Mouse (Mus musculus) kidney, postnatal 14 days (tissue): ENCODE measurements around the gene Uggt1.
A peak's percentile ranks its signal among the peaks of the same experiment; 100 is the strongest.

ENCODE experiments used
- DNase-seq: peaks from one replicate; pipeline ENCODE4 v3.0.0; 2022; ENCODE audit warnings: mixed read lengths

The Uggt1 gene

DNA sequence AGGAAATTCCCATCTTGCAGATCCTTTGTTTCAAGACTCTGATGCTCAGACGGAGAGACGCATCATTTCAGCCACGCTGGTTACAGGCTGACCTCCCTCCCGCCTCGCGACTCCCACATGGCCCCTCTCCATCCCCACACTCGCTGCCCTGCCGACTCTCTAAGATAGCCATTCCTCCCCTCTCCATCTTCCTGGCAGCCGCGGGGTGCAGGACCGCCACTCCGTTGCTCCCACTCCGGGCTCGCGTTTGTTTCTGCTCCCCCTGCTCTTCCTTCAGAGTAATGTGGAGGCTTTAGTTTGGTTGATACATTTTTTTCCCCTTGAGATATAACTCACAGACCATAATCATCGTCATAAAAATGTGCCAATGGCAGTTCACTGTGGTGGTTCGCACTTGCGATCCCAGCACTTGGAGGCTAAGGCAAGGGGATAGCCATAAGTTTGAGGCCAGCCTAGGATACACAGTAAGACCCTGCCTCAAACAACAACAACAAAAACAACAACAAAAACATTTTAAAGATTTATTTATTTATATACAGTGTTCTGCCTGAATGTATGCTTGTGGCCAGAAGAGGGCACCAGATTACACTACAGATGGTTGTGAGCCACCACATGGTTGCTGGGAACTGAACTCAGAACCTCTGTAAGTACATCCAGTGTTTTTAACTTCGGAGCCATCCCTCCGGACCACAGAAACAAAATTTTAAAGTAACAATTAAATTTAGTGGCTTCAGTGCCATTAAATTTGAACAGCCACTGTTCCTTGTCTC, 11.5 kb upstream of the Uggt1 start:
- DNase-seq = no peak

- peak; percentile 77 for DNase-seq
Observed at GRCm38 (mm10) chr1:36254635-36255360, 10.3 kb upstream of the Uggt1 start.

- DNase-seq = peak; percentile 81
Observed at GRCm38 (mm10) chr1:36252791-36253190, 8.3 kb upstream of the Uggt1 start.

DNA sequence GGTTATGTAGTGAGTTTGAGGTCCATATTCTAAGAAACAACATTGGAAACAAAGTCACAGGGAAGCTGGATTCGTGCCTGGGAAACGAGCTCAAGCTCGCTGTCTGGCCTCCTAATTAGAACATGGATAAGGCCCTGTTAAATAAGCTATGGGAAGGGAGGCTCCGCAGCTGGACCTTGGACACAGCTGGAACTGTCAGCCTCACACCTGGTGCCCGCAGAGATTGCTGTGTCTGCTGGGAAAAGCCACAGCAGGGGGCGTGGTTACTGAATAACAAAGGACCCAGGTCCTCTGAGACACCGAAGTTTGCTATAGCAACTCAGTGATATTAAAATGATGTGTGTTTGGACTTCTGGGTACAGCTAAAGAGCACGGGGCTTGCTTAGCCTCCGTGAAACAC, 6.9 kb upstream of the Uggt1 start:
- DNase-seq = no peak

- DNase-seq = no peak
Observed at GRCm38 (mm10) chr1:36246688-36247087, 2.2 kb upstream of the Uggt1 start.

GRCm38 (mm10) chr1:36244828-36245215, 302 bp upstream of the Uggt1 start:
- no peak for DNase-seq

- no peak for DNase-seq
Observed at GRCm38 (mm10) chr1:36243447-36244057, 968 bp downstream of the Uggt1 start.

- DNase-seq = no peak
Observed at GRCm38 (mm10) chr1:36241903-36242429, 2.6 kb downstream of the Uggt1 start.

GRCm38 (mm10) chr1:36240176-36240575, 4.3 kb downstream of the Uggt1 start:
- DNase-seq = no peak

DNA sequence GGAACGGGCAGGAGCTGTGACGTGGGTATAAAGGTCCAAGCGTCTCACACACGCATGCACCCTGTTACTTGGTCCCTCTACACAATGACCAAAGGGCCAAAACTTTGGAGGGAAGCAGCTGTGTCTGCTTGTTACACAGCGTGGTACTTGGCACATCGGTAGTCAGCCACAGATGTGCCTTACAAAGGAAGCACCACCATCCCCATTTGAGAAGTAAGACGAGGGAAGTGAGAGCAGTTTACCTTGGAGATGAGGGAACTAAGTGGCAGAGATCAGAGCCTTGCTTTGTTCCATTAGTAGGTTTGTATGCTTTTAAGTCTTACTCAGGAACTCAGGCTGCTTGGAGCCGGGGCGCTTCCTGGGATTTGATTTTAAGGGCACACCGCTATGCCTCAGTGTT, 5.1 kb downstream of the Uggt1 start:
- DNase-seq = no peak

DNA sequence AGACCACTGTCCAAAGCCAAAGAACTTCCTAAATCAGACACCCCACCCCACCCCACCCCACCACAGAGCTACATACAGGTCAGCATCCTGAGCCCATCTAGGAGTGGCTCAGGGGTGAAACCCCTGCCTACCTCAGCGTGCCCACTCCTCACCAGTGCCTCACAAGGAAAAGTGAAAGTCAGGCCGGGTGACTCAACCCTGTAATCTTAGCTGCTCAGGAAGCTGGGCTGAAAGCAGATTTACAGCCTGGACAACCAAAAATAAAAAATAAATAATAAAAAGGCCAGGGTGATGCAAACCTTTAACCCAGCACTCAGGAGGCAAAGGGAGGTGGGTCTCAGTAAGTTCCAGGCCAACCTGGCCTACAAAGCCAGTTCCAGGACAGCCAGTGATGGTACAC, 8.7 kb downstream of the Uggt1 start:
- no peak for DNase-seq

- no peak for DNase-seq
Observed at GRCm38 (mm10) chr1:36235057-36235639, 9.4 kb downstream of the Uggt1 start.

- DNase-seq = no peak
Observed at GRCm38 (mm10) chr1:36233218-36233617, 11.3 kb downstream of the Uggt1 start.

DNA sequence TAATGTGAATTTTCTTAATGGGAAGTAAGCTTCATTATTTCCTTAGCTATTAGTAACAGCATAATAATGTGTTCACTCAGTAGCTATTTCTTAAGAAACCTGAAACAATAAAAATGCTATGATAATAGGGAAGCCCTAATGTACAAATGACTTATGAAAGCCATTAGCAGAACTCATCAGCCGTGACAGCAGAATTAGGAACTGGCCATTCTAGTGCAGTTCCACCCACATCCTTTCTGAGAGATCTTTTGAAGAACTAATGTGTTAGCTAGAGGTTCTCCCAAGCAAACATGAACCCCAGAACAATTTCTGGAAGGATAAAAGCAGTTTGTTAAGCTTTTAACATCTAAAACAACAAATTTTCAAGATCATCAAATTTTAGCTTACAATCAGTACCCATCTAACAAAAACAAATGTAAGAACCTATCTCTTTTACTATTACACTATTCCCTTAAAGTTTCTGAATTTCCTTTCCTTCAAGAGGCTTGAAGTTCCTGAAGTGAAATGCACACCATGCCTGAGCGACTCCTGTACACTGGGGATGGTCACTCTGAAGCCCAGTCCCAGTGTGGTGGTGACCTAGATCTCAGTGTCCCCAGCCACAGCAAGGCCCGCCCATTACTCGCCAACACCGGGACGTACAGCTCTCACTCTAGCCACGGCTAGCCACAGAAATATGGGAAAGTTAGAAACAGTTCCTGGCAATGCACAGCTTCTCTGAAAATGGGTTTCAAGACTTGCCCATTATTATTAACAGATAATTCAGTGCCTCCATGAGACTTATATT, 13.4 kb downstream of the Uggt1 start:
- DNase-seq = no peak

GRCm38 (mm10) chr1:36228461-36228860, 16.1 kb downstream of the Uggt1 start:
- no peak for DNase-seq

- DNase-seq = no peak
Observed at GRCm38 (mm10) chr1:36224648-36225047, 19.9 kb downstream of the Uggt1 start.

DNA sequence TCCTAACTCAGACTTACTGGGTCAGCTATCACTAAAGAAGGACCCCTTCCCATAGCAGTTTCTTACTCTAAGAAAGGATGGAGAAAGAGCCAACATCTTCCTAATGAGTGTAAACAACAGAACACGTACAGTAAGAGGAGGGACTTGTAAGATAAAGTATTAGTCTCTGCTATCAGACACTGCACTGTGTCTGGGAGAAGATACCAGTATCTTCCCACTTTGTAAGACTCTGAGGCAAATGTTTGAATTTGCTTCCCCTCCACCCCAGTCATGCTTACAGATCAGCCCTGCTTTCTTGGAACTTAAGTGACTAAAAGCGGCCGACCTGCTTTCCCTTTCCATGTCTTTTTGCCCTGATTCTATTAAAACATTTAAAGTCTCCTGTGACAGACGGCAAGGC, 30.2 kb downstream of the Uggt1 start:
- no peak for DNase-seq

DNA sequence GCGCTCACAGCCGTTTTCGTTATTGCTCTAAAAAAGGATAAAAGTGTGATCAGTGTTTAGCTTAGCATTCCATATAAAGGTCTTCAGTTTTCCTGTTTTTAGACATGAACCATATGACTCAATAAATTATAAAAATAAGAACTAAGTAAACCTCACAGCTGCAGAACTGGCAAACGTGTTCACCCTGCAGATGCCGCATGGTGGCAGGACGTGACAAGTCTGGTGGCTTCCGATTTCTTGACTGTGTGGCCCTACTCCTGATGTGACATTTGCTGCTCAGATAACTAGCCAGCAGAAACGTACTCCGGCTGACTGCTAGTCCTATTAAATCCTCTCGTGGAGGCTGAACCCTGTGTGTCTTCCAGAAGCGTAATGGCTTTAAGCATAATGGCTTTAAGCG, 42.8 kb downstream of the Uggt1 start:
- DNase-seq = no peak

GRCm38 (mm10) chr1:36194482-36194881, 50.0 kb downstream of the Uggt1 start:
- no peak for DNase-seq

GRCm38 (mm10) chr1:36191966-36192365, 52.6 kb downstream of the Uggt1 start:
- no peak for DNase-seq

- DNase-seq = no peak
Observed at GRCm38 (mm10) chr1:36180038-36180437, 64.5 kb downstream of the Uggt1 start.

DNA sequence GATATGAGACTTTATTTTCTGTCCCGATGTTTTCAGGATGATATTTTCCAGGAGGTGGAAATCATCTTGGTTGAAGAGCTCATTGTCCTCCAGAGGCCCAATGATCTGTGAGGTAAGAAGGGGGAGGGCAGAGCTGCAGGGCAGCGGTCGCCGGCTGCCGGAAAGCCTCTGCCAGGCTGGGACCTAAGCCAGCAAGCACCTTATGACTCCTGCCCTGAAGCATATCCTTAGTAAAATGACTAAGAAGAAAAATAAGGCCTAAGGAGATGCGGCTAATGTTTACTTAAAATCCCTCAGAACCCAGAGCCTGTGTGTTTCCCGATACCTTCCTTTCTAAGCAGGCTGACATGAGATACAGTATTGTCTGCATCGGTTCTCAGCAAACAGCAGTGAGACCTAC, 71.1 kb downstream of the Uggt1 start:
- DNase-seq = peak; percentile 26

GRCm38 (mm10) chr1:36172941-36173340, 71.6 kb downstream of the Uggt1 start:
- no peak for DNase-seq
